Mouse (Mus musculus) R1 (cell line): ENCODE measurements around the gene Ltbp3.
A peak's percentile ranks its signal among the peaks of the same experiment; 100 is the strongest.

ENCODE experiments used
- DNase-seq: peaks from one replicate; pipeline ENCODE4 v3.0.0-alpha.2; 2018; ENCODE audit warnings: low read depth, low spot score

The Ltbp3 gene

DNA sequence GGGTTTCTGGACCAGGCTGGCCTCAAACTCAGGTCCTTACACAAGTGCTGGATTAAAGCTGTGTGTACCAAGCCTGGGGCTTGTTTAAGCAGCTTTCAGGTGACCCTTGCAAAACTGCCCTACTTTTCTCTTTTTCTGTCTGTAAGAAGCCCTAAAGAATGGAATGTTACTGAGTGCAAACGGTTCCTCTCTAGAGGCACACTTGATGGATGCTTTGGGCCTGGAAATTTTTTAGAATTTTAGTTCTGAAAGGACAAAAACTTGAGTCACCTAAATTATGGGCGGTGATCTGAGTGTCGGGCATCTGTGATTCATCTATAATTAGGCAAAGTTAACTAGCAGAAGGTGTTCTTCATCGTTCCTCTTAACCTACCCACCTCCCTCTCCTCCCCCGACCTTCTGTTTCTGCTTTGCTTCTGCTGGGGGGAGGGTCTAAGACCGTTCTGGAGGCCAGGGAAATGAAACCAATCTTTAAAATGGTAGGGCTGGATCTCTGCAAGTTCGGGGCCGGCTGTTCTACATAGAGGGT lies 63.7 kb downstream of the Ltbp3 start:
- DNase-seq = no peak

DNA sequence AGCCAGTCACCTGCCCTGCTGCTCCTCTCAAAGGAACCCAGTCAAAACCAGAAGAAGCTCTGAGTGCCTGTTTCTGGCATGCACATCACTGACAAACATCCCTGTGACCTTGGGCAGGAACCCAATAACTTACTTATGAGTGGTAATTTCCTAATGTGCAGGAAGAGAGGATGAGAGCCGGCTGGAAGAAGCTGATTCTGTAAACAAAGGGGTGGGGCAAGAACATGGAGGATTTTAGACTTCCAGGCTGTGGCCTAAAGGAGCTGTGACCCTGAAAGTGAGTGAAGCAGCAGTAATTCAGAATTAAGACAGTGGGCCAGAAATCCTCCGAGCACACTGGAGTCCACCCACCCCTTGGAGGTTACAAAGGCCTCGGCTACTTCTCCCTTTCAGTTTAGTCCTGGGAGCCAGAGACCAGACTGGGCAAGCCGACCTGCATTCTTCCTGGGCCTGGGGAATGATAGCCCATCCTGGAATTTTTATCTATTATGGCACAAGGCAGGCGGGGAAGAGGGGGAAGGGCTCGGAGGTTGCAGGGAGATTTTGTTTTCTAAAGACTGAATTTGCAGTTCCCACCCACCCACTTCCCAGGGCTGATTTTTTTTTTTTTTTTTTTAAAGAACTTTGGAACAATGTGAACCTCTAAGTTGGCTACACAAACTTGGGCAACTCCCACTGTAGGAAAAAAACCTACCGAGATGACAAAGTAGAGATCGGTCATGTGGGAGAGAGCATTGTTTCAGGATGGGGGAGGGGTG lies 65.5 kb downstream of the Ltbp3 start:
- DNase-seq = peak; percentile 93

DNA sequence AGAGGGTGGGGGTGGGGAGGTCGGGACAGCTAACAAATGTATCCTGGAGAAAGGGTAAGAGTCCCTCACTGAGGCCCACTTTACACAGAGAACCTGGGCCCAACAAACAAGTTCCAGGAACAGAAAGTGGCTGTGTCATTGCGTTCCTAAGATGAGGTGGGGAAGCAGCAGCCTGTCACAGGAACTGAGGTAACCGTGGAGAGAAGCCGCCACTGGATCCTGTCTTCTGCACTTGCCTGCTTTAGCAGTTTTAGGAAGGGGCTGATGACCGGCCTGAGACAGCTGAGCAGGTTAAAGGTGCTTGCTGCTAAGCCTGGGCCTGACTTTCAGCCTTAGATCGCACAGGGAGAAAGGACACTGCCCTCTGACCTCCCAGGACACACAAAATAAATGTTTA lies 66.1 kb downstream of the Ltbp3 start:
- DNase-seq = no peak

GRCm38 (mm10) chr19:5807740-5808139 lies 67.0 kb downstream of the Ltbp3 start:
- no peak for DNase-seq
